Mouse (Mus musculus) erythroid progenitor cell, adult 5-6 weeks (primary cell): ENCODE measurements around the gene Sptssa. TPM values are rescaled to one million over a fixed set of nuclear protein-coding genes. Genes with fewer than 3 reads are reported as not detected.

ENCODE experiments used
- ATAC-seq: replicated peaks from 2 replicates; pipeline ENCODE4 v1.8.0; 2016; ENCODE audit warnings: moderate number of reproducible peaks, mild to moderate bottlenecking, moderate TSS enrichment, inconsistent platforms; ENCODE audit not compliant: poor library complexity, low FRiP score, severe bottlenecking
- total RNA-seq, 2 experiments: library from RNA; stranded (forward) in 1 of 2; stranded (reverse) in 1 of 2; fragments of 150-400 nt in 1 of 2; fragments of 186-747, 209-891 nt in 1 of 2; gene quantifications; 2 replicates each; pipeline versions ENCODE4 v1.2.3 to v1.2.4; 2015 to 2017; ENCODE audit warnings: low replicate concordance in 2 of 2

The Sptssa gene
- total RNA-seq, 2 experiments from 2014 or later = 12.9 to 42.3 TPM

GRCm38 (mm10) chr12:54656039-54656395 lies 356 bp downstream of the Sptssa start:
- ATAC-seq = peak; percentile 35; the same call in 1 of the 2 replicates

GRCm38 (mm10) chr12:54655292-54656038 lies 908 bp downstream of the Sptssa start:
- ATAC-seq = no peak

GRCm38 (mm10) chr12:54654741-54655140 lies 1.6 kb downstream of the Sptssa start:
- no peak for ATAC-seq

GRCm38 (mm10) chr12:54654141-54654540 lies 2.2 kb downstream of the Sptssa start:
- no peak for ATAC-seq

- ATAC-seq = no peak
Observed at GRCm38 (mm10) chr12:54652346-54652745, 4.0 kb downstream of the Sptssa start.

GRCm38 (mm10) chr12:54651820-54652219 lies 4.6 kb downstream of the Sptssa start:
- ATAC-seq = no peak

GRCm38 (mm10) chr12:54651158-54651557 lies 5.2 kb downstream of the Sptssa start:
- no peak for ATAC-seq

- no peak for ATAC-seq
Observed at GRCm38 (mm10) chr12:54644947-54645346, 11.4 kb downstream of the Sptssa start.

- no peak for ATAC-seq
Observed at GRCm38 (mm10) chr12:54643320-54643892, 13.0 kb downstream of the Sptssa start.

- no peak for ATAC-seq
Observed at GRCm38 (mm10) chr12:54641374-54641773, 15.0 kb downstream of the Sptssa start.

- ATAC-seq = no peak
Observed at GRCm38 (mm10) chr12:54640259-54640658, 16.1 kb downstream of the Sptssa start.

GRCm38 (mm10) chr12:54637033-54637432 lies 19.3 kb downstream of the Sptssa start:
- ATAC-seq = no peak

- no peak for ATAC-seq
Observed at GRCm38 (mm10) chr12:54632141-54632540, 24.2 kb downstream of the Sptssa start.

- ATAC-seq = no peak
Observed at GRCm38 (mm10) chr12:54621942-54622341, 34.4 kb downstream of the Sptssa start.

GRCm38 (mm10) chr12:54620042-54620705 lies 36.2 kb downstream of the Sptssa start:
- no peak for ATAC-seq

- no peak for ATAC-seq
Observed at GRCm38 (mm10) chr12:54608988-54609387, 47.4 kb downstream of the Sptssa start.

GRCm38 (mm10) chr12:54605203-54605602 lies 51.2 kb downstream of the Sptssa start:
- ATAC-seq = no peak

- ATAC-seq = no peak
Observed at GRCm38 (mm10) chr12:54603542-54604167, 52.7 kb downstream of the Sptssa start.

- ATAC-seq = no peak
Observed at GRCm38 (mm10) chr12:54600482-54600881, 55.9 kb downstream of the Sptssa start.

- ATAC-seq = no peak
Observed at GRCm38 (mm10) chr12:54598358-54598757, 58.0 kb downstream of the Sptssa start.

- no peak for ATAC-seq
Observed at GRCm38 (mm10) chr12:54596715-54597114, 59.7 kb downstream of the Sptssa start.
